Mouse (Mus musculus) kidney, postnatal 0 days (tissue): ENCODE measurements around the gene Sash3. TPM values are rescaled to one million over a fixed set of nuclear protein-coding genes. Genes with fewer than 3 reads are reported as not detected.

Experiments used
- ATAC-seq: fragments of 200-750 bp; cut with Nextera tagmentation; replicated peaks from 2 replicates; pipeline ENCODE4 v1.8.0; 2017; ENCODE audit warnings: low read depth, moderate number of reproducible peaks, moderate TSS enrichment, moderate library complexity; ENCODE audit not compliant: low FRiP score
- DNase-seq: peaks from one replicate; pipeline ENCODE4 v3.0.0-alpha.2; 2016; ENCODE audit warnings: low spot score
- H3K27ac ChIP-seq: fragments of 300-500 bp; sonication (generic); 2 replicates; pipeline ENCODE4 v1.5.1; 2014; ENCODE audit warnings: mild to moderate bottlenecking
- H3K27me3 ChIP-seq: fragments of 300-500 bp; sonication (generic); 2 replicates; pipeline ENCODE4 v1.6.1; 2014; ENCODE audit warnings: low read length, mixed read lengths; ENCODE audit not compliant: insufficient read depth
- H3K36me3 ChIP-seq: fragments of 300-500 bp; sonication (generic); 2 replicates; pipeline ENCODE4 v1.6.1; 2014; ENCODE audit warnings: low read length, mixed read lengths; ENCODE audit not compliant: insufficient read depth
- H3K4me1 ChIP-seq: fragments of 300-500 bp; sonication (generic); replicated peaks from 2 replicates; pipeline ENCODE4 v1.6.1; 2014; ENCODE audit warnings: antibody characterized with exemption, low read length, mixed read lengths; ENCODE audit not compliant: insufficient read depth
- H3K4me2 ChIP-seq: fragments of 300-500 bp; sonication (generic); 2 replicates; pipeline ENCODE4 v1.6.1; 2014; ENCODE audit warnings: mild to moderate bottlenecking, low read length, moderate library complexity, mixed read lengths
- H3K4me3 ChIP-seq: fragments of 300-500 bp; sonication (generic); replicated peaks from 2 replicates; pipeline ENCODE4 v1.5.1; 2014; ENCODE audit warnings: low read depth, low read length
- H3K9ac ChIP-seq: fragments of 300-500 bp; sonication (generic); 2 replicates; pipeline ENCODE4 v1.6.1; 2014; ENCODE audit warnings: low read depth, low read length
- H3K9me3 ChIP-seq: fragments of 300-500 bp; sonication (generic); replicated peaks from 2 replicates; pipeline ENCODE4 v1.6.1; 2016; ENCODE audit warnings: low read length, inconsistent platforms, mixed read lengths
- CTCF ChIP-seq: IDR thresholded peaks from 2 replicates; pipeline ENCODE4 v1.5.1; 2016; ENCODE audit warnings: antibody characterized with exemption, low read depth, mild to moderate bottlenecking, moderate library complexity
- WGBS: fragments of 180-500 bp; shearing (Covaris S2); extraction: QIAGEN DNeasy Blood & Tissue Kit; methylation state at CpG from one replicate; pipeline ENCODE4 v1.1.7; 2014; 5-methylcytosine and 5-hydroxymethylcytosine counted together
- polyA plus RNA-seq: library from polyadenylated mRNA; unstranded; fragments of >200 nt; fragmentation: Nextera tagmentation; extraction: Ambion mirVana; gene quantifications from 2 replicates; pipeline ENCODE4 v1.2.1, GENCODE M21; 2015

Gene Sash3
- polyA plus RNA-seq, 1 experiment from 2014 or later: 1.2 TPM

DNA sequence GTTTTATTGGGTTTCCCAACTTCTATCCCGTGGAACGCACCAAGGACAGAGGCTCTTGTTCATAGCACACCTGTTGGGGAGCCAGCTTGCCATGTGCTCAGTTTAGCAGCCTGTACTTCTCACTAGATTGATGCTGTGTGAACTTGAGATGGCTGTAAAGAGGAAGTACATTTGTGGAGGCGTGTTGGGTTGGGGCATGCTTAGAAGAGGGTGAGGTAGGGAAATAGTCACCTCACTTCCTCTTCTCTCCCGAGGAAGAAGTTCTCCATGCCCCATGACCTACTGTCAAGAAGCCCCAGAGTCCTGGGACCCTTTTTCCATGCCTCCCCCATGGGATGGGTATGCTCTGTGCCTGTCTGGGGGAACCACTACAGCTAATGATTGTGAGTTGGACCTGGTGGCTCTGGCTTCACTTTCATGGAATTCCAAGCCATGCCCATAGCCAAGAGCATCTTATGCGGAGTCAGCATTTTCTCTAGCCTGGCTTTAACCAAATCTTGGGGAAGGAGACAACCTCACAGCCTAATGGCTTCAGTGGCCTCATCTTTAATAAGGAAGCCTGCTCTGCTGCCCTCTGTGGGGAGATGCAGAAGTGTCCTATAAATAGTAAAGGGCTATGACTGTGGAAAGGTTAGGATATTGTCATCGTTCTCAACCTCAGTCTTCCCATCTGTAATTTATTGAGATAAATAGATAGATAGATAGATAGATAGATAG lies 18.6 kb upstream of the Sash3 start:
- Histone ChIP-seq H3K4me3 (no peak overlapping the region), H3K27me3 (no peaks in the 10 kb centered on the region), H3K9me3 (no peaks in the 10 kb centered on the region), H3K4me2 (no peak overlapping the region), H3K9ac (no peak overlapping the region), H3K27ac (no peak overlapping the region), H3K4me1 (no peaks in the 10 kb centered on the region), H3K36me3 (no peaks in the 10 kb centered on the region)
- DNase-seq (no peak), ATAC-seq (no peak; the same call in 1 of the 2 replicates)
- WGBS: 67% methylated on average over 6 of the region's 6 CpGs
- peak; percentile 20; the same call in 1 of the 2 replicates for TF ChIP-seq CTCF

DNA sequence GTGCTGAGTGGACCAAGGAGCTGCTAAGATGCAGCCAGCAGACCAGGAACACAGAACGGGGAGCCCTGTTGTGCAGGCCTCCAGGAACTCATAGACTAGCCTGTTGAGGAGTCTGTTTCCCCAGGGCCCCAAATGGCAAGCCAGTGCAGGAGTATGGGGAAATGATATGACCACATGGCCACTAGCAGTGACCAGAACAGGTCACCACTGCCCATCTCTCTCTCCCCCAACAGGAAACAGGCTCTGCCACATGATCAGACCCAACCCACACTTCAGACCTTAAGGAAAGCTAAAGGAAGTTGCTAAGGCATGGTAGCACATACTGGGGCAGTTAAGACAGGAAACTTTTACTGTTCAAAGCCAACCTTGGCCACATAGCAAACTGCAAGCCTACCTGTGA lies 17.1 kb upstream of the Sash3 start:
- Histone ChIP-seq H3K9me3 (no peaks in the 10 kb centered on the region), H3K4me3 (no peak overlapping the region), H3K4me1 (no peaks in the 10 kb centered on the region), H3K36me3 (no peaks in the 10 kb centered on the region), H3K27ac (no peak overlapping the region), H3K9ac (no peak overlapping the region), H3K27me3 (no peaks in the 10 kb centered on the region), H3K4me2 (no peak overlapping the region)
- no peak for TF ChIP-seq CTCF
- no peak for ATAC-seq
- DNase-seq: no peak
- 76% methylated on average over 1 of the region's 1 CpGs for WGBS

DNA sequence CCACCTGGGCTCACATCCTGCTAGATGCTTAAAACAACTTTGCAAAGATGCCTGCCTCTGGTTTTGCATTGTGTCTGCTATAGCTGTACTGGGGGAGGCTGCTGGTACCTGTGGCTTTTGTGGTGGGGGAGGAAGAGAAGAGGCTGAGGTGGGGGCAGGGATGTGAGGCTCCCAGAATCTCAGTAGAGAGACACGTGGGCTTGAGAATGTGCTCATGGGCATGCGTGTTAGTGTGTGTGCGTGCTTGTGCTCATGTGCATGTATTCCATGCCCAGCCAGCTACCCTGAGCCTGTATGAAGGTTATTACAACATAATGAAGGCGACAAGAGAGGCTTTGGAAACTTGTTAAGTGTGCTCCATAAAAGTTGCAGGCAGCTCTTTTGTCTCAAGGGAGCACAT lies 9.3 kb upstream of the Sash3 start:
- 77% methylated on average over 4 of the region's 4 CpGs for WGBS
- Histone ChIP-seq H3K9me3 (no peaks in the 10 kb centered on the region), H3K9ac (no peak overlapping the region), H3K4me3 (no peak overlapping the region), H3K4me1 (no peaks in the 10 kb centered on the region), H3K4me2 (no peak overlapping the region), H3K36me3 (no peaks in the 10 kb centered on the region), H3K27me3 (no peaks in the 10 kb centered on the region), H3K27ac (no peak overlapping the region)
- no peak for ATAC-seq
- no peak for TF ChIP-seq CTCF
- no peak for DNase-seq

DNA sequence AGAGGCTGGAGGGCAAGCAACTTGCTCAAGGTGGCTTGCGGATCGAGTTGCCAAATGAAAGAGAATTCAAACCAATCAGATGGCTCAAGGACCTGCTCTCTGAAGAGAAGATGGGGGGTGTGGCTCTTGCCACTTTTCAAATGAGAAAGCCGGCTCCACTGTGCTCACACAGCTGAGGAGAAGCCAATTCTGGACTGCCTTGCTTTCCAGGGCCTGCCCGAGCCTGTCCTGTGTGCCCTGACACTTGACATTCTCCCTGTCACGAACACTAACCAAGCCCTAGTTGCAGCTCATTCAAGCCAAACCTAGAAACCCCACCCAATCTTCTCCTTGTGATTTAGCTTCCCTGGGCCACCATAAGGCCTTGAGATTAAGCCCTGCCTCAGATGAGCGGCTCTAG lies 8.2 kb upstream of the Sash3 start:
- ATAC-seq (no peak), DNase-seq (no peak)
- Histone ChIP-seq H3K9ac (no peak overlapping the region), H3K36me3 (no peaks in the 10 kb centered on the region), H3K4me1 (no peaks in the 10 kb centered on the region), H3K4me3 (no peak overlapping the region), H3K9me3 (no peaks in the 10 kb centered on the region), H3K27me3 (no peaks in the 10 kb centered on the region), H3K4me2 (no peak overlapping the region), H3K27ac (no peak overlapping the region)
- WGBS: 69% methylated on average over 6 of the region's 6 CpGs
- no peak for TF ChIP-seq CTCF

DNA sequence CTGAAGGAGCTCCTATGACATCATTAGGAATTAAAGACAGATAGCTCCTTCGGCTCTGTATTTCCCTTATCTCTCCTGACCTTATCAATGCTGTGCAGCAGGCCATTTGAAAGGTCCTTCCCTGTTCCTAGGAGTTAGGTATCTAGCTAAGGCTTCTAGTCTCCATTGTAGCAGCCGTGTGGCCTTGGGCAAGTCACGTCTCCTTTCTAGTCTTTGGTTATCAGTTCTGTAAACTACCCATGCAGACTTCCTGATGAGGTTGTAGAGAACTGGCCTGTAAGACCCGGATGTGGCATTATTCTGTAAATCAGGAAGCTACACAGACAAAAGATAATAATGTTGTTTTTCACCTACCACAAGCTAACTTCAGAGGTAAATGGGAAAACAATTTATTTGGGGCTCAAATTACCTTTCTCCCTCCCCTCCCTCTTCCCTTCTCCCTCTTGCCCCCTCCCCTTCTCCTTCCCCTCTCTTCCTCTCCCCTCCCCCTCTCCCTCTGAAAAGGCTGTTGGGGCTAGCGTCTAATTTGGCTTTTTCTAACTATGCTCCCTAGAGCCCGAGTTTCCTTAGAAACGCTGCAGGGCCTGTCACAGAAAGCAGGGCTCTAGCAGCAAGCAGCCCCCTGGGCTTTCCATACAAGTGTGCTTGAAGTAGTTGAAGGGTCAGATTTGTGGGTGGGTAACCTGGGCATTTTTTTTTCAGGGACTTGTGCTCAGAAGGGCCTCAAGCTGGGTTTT lies 7.5 kb upstream of the Sash3 start:
- no peaks in the 10 kb centered on the region for H3K27me3 ChIP-seq
- ATAC-seq (no peak), DNase-seq (no peak)
- no peaks in the 10 kb centered on the region for H3K4me1 ChIP-seq
- TF ChIP-seq CTCF: no peak
- no peak overlapping the region for H3K9ac ChIP-seq
- H3K4me2 ChIP-seq: no peak overlapping the region
- WGBS: 53% methylated on average over 7 of the region's 7 CpGs
- H3K9me3 ChIP-seq: no peaks in the 10 kb centered on the region
- H3K27ac ChIP-seq: no peak overlapping the region
- no peaks in the 10 kb centered on the region for H3K36me3 ChIP-seq
- no peak overlapping the region for H3K4me3 ChIP-seq

DNA sequence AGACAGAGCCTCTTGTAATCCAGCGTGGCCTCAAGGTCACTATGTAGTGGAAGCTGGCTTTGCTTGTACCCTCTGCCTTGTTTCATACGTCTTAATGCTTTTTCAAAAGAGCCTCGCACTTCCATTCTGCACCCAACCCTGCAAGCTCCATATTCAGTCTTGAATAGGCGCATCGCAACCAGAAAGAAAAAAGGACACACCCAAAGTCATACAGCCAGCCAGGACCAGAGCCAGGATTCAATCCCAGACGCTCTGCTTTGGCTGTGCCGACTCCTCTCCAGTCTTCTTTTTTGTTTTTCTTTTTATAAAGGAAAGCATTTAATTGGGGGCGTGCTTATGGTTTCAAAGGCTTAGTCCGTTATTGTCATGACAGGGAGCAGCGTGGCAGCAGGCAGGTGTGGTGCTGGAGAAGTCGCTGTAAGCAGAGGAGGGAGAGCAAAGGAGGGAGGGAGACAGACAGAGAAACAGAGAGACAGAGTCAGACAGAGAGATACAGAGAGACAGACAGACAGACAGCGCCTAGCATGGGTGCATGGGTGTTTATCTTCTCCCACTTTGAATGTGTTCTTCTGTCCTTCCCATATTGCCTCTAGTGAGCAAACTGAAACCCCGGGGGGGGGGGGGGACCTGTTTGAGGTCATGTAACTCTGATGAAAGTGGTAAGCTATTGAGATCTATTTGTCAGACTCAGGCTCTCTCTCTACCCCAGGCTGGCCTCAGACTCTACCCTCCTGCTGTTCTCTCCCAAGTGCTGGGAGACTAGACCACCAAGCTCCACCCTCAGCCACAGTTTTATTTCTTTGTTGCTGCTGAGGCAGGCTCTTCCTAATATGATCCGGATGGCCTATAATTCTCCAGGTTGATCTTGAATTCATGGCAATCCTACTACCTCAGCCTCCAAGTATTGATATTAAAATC lies 6.6 kb upstream of the Sash3 start:
- no peak for ATAC-seq
- Histone ChIP-seq H3K4me1 (no peaks in the 10 kb centered on the region), H3K27ac (no peak overlapping the region), H3K9me3 (no peaks in the 10 kb centered on the region), H3K4me3 (no peak overlapping the region), H3K4me2 (no peak overlapping the region), H3K27me3 (no peaks in the 10 kb centered on the region), H3K9ac (no peak overlapping the region), H3K36me3 (no peaks in the 10 kb centered on the region)
- no peak for TF ChIP-seq CTCF
- no peak for DNase-seq
- 64% methylated on average over 14 of the region's 14 CpGs for WGBS
